Mouse (Mus musculus) adrenal gland, adult 18-20 months (tissue): ENCODE measurements around the gene Hyal3. TPM values are rescaled to one million over a fixed set of nuclear protein-coding genes. Genes with fewer than 3 reads are reported as not detected.
A peak's percentile ranks its signal among the peaks of the same experiment; 100 is the strongest.
"Not testable (repeated sequence)": the region's sequence is repeated elsewhere in the genome, so short reads cannot be mapped to it uniquely, and the experiment has no call there.

Source experiments
- DNase-seq, 2 experiments: peaks; one replicate each; pipeline ENCODE4 v3.0.0; 2021 to 2022; ENCODE audit warnings: low spot score in 2 of 2
- total RNA-seq, 2 experiments: library from RNA; stranded (reverse); gene quantifications; 1 replicate in 1 of 2; 2 replicates in 1 of 2; pipeline ENCODE4 v1.2.3; 2021

Gene Hyal3
- total RNA-seq, 2 experiments from 2014 or later, result 1.4 to 1.7 TPM

GRCm38 (mm10) chr9:107570016-107570415, 10.6 kb upstream of the Hyal3 start:
- DNase-seq, result no peak

GRCm38 (mm10) chr9:107570845-107571244, 9.8 kb upstream of the Hyal3 start:
- DNase-seq, result no peak

DNA sequence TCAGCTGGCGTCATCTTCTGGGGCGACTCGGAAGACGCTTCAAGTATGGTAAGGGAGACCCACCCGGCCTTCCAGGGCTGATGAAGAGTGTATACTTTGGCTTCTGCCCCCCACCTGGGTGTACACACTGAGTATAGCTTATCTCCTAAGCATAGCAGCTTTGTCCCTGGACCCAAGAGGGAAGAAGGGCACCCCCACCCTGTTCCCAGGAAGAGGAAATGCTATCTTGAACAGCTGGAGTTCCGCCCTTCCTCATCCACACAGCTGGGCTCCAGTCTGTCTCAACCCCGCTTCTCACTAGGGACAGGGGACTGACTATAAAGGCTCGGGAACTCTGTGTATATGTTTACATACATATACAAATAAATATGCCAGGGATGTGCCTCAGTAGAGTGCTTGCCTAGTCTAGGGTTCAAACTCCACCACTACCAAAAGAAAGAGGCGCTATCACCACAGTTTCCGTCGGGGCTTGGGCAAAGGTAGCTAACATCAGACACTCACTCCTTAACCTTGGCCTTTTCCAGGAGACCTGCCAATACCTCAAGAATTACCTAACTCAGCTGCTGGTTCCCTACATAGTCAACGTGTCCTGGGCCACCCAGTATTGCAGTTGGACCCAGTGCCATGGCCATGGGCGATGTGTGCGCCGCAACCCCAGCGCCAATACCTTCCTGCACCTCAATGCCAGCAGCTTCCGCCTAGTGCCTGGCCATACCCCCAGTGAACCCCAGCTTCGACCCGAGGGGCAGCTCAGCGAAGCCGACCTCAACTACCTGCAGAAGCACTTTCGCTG, 8.9 kb upstream of the Hyal3 start:
- no peak for DNase-seq

- no peak for DNase-seq
Measured at GRCm38 (mm10) chr9:107572327-107572662, 8.3 kb upstream of the Hyal3 start.

DNA sequence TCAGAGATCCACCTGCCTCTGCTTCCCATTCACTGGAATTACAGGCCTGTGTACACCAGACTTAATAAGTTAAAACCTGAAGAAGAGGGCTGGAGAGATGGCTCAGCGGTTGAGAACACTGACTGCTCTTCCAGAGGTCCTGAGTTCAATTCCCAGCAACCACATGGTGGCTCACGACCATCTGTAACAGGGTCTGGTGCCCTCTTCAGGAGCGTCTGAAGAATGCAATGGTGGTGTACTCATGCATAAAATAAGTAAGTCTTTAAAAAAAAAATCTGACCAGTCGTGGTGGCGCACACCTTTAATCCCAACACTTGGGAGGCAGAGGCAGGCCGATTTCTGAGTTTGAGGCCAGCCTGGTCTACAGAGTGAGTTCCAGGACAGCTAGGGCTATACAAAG, 6.8 kb upstream of the Hyal3 start:
- not testable (repeated sequence) for DNase-seq

GRCm38 (mm10) chr9:107575579-107576356, 4.8 kb upstream of the Hyal3 start:
- DNase-seq, result no peak

DNA sequence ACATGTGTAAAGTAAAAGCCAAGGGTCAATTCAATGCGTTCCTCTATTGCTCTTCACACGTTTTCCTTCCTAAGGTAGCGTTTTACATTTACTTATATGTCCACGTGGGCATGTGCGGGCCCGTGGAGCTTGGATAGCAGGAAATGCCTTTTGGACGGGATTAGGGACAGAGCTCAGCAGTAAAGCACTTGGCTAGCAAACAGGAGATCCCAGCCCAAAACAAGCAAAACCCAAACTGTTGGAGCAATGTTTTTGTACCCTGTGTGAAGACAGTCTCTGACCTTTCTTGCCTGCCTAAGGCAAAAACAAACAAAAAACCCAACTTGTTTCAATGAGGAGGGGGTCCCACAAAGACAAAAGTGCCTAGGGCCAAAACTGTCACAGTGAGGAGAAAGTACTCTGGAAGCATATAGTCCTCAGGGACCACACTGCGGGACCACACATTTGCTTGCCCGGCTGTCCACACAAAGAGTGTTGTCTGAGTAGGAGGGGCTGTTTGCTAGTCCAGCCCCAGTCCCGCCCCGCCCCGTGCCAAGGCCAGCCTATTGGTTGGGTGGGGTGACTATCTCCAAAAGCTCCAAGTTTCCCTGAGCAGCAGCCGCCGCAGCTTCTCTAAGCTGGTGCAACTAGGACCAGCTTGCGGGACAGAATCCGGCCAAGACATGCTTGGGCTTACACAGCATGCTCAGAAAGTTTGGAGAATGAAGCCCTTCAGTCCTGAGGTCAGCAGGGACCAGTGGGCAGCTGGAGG, 4.1 kb upstream of the Hyal3 start, which contains the start of gene Hyal1:
Hyal1 (plus strand) TSS at position 571 of the 751 bp plus-strand sequence.
- DNase-seq, result peak; percentile 62 to 70

DNA sequence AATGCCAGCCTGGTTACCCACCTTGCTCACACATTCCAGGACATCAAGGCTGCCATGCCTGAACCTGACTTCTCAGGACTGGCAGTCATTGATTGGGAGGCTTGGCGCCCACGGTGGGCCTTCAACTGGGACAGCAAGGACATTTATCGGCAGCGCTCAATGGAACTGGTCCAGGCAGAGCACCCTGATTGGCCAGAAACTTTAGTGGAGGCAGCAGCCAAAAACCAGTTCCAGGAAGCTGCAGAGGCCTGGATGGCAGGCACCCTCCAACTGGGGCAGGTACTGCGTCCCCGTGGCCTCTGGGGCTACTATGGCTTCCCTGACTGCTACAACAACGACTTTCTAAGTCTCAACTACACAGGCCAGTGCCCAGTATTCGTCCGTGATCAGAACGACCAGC, 2.7 kb upstream of the Hyal3 start:
- no peak for DNase-seq

DNA sequence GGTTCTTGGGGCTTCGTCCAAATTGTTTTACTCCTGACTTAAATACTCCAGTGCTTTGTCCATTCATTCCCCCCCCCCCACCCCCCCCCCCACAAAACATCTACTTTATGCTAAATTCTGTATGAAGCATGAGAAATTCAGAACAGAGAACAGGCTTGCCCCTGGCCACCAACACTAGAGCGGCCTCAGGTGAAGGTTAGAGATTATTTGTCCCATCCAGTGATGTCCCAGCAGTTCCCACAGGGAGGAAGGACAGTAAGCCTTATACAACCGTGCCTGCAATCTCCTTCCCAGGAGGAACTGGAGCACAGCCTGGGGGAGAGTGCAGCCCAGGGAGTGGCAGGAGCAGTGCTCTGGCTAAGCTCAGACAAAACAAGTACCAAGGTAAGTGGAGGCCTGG, 2.0 kb upstream of the Hyal3 start, which contains the start of gene Naa80:
Naa80 (plus strand) TSS at position 301 of the 400 bp plus-strand sequence.
- no peak for DNase-seq

- DNase-seq, result no peak
Measured at GRCm38 (mm10) chr9:107579023-107579900, 1.4 kb upstream of the Hyal3 start.

GRCm38 (mm10) chr9:107581584-107581983, 966 bp downstream of the Hyal3 start:
- DNase-seq, result no peak

DNA sequence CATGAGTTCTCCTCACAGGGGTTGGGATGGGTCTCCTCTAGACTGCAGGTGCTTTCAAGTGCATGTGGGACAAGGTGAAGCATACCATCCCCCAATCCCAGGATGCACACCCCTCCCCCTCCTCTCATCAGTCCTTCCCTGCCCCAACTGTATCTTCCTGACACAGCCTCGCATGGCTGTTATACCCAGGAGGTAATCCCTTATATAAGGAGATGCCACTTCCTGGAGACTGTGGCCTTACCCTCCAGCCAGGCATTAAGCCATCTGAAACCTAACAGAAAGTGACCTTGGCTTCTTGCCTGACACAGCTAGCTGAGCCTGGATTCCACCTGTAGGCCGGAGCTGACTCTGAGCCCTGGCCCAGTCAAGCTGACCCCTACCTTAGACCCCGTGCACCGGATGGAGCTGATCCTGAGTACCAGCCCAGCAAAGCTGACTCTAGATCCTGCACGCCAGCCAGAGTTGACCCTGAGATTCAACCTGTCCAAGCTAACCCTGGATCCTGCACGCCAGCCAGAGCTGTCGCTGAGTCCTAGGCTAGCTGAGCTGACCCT, 2.0 kb downstream of the Hyal3 start:
- DNase-seq, result no peak

DNA sequence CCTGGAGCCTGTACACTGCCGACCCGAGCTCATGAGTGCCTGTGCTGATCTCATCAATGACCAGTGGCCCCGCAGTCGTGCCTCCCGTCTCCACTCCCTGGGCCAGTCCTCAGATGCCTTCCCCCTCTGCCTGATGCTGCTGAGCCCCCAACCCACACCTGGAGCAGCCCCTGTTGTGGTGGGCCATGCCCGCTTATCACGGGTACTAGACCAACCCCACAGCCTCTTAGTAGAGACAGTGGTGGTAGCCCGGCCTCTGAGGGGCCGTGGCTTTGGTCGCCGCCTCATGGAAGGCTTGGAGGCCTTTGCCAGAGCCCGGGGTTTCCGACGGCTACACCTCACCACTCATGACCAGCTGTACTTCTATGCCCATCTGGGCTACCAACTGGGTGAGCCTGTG, 2.6 kb downstream of the Hyal3 start:
- DNase-seq, result no peak

DNA sequence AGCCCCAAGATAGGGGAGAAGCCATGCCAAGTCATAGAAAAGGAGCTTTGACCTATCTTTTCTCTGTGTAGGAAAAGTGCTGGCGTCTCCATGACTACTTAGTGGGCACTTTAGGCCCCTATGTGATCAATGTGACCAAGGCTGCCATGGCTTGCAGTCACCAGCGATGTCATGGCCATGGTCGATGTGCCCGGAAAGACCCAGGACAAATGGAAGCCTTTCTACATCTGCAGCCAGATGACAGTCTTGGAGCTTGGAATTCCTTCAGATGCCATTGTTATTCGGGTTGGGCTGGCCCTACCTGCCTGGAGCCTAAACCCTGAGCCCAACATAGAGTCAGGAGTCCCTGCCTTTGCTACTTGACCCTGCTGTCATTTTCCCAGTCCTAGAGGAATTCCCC, 5.9 kb downstream of the Hyal3 start:
- no peak for DNase-seq

DNA sequence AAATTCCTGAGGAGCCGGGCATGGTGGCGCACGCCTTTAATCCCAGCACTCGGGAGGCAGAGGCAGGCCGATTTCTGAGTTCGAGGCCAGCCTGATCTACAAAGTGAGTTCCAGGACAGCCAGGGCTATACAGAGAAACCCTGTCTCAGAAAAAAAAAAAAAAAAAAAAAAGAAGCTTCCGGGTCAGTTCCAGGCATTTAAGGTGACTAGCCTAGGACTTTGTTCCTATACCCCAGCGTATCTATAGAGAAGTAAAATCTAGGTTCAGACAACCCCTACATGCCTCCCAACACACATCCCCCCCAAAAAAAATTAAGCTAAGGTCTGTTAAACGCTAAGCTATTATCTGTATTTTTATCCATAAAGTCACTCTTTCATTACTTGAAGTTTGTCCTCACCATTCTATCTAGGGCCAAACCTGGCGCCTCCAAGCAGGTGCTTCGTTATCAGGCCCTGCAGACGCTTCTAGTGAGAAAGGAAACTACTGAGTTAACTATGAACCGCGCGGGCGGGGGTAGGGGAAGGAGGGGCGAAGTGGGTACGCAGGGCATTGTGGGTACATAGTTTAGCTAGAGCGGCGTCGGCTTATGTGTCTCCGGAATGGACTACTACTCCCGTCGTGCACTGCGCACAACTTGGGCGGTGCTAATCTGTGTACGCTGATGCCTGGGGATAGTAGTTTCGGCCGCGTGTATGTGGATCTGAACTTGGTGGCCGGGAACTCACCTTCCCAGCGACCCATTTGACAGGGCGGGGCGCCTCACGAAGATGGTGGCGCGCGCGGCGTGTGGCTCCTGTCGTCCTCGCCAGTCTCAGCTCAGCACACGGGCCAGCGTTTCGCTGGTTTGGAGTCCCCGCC, 6.6 kb downstream of the Hyal3 start, which contains the start of gene Ifrd2:
Ifrd2 (plus strand) TSS at position 669 of the 859 bp plus-strand sequence.
- peak; percentile 86 for DNase-seq

DNA sequence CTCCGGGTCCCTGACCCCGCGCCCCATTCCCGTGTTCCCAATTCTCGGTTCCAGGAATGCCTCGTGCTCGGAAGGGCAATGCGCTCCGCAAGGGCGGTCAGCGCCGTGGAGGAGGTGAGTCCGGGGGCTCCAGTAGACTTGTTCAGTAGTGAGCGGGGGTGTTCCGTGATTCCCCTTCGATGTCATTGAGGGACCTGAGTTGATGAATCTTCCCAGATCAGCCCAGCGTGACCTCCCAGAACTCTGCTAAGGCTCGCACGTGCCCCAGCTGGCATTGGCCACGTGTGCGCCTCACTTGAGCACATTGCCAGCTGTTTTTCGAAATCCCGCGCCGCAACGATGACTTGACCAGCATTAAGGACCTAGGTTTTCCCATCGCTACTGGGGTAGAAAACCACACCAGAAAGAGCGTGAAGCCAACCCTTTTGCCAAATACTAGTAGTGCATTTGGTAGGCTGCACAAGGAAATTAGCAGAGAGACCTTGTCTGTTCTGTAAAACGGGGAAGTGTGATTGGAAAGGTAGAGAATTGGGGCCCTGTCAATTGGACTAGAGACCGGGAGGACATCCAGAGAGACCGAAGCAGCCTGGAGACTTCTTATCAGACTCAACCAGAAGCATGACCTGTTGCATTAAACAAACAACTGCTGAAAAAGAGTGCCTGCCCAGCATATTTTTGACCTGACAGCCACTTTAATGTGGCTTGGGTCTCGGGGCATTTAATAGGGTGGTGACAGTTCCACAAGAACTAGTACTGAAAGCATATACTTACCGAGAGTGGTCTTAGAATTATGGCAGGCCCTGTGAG, 7.4 kb downstream of the Hyal3 start:
- no peak for DNase-seq

DNA sequence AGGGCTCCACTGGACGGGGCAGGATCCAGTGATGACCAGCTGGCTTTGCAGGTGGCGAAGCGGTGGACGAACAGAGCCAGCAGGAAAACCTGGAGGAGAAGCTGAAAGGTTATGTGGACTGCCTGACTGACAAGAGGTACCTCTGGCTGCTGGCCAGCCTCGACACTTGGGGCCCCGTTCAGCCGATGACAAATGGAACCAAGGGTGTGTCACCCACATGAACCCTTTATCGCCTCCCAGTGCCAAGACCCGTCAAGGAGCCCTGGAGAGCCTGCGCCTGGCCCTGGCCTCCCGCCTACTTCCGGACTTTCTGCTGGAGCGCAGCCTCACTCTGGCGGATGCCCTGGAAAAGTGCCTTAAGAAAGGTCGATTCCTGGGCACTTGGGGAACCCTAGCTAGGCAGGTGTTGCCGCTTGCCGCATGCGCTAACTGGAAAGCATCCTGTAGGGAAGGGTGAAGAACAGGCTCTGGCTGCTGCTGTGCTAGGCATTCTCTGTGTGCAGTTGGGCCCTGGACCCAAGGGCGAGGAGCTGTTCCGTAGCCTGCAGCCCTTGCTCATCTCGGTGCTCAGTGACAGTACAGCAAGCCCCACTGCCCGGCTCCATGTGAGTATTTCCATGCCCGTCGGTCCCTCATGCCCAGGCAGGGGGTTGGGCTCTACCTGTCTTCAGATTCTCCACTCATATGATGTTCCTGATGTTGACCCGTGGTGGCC, 9.6 kb downstream of the Hyal3 start:
- DNase-seq, result no peak

- no peak for DNase-seq
Measured at GRCm38 (mm10) chr9:107590773-107591060, 10.1 kb downstream of the Hyal3 start.
